Mouse (Mus musculus) cerebellum, adult 9-10 months (tissue): ENCODE measurements around the gene Ermp1.
A peak's percentile ranks its signal among the peaks of the same experiment; 100 is the strongest.
"Not testable (repeated sequence)": the region's sequence is repeated elsewhere in the genome, so short reads cannot be mapped to it uniquely, and the experiment has no call there.

ENCODE experiments used
- DNase-seq: peaks from one replicate; pipeline ENCODE4 v3.0.0; 2022

Ermp1 gene

GRCm38 (mm10) chr19:29596985-29597384 is 51.2 kb downstream of the Ermp1 start:
- DNase-seq = no peak

- no peak for DNase-seq
Observed at GRCm38 (mm10) chr19:29596276-29596675, 51.9 kb downstream of the Ermp1 start.

GRCm38 (mm10) chr19:29593783-29594182 is 54.4 kb downstream of the Ermp1 start:
- not testable (repeated sequence) for DNase-seq

GRCm38 (mm10) chr19:29583734-29584133 is 64.5 kb downstream of the Ermp1 start:
- DNase-seq = no peak

- no peak for DNase-seq
Observed at GRCm38 (mm10) chr19:29582439-29582838, 65.8 kb downstream of the Ermp1 start.

GRCm38 (mm10) chr19:29566512-29566911 is 81.7 kb downstream of the Ermp1 start:
- DNase-seq = no peak

GRCm38 (mm10) chr19:29563258-29563779 is 84.9 kb downstream of the Ermp1 start:
- peak; percentile 66 for DNase-seq

- DNase-seq = no peak
Observed at GRCm38 (mm10) chr19:29562603-29563002, 85.6 kb downstream of the Ermp1 start.

- DNase-seq = no peak
Observed at GRCm38 (mm10) chr19:29562166-29562565, 86.0 kb downstream of the Ermp1 start.
